Mouse (Mus musculus) T-helper 17 cell (primary cell): ENCODE results near the gene Ush2a.

ENCODE experiments used
- in situ Hi-C, 2 experiments: fragments of 300-600 bp; cut with MboI, MseI; formaldehyde crosslinking; loops; 1 replicate in 1 of 2; 2 replicates in 1 of 2; pipeline ENCODE4 v1.15.1; 2025; ENCODE audit warnings: high pct_unique_total_duplicates in 2 of 2

The Ush2a gene

GRCm38 (mm10) chr1:188660882-188661281 is 399.1 kb downstream of the Ush2a start:
- in situ Hi-C loops, result no loop called here

GRCm38 (mm10) chr1:188667460-188667859 is 405.6 kb downstream of the Ush2a start:
- in situ Hi-C loops, result no loop called here

- in situ Hi-C loops, result no loop called here
Observed at GRCm38 (mm10) chr1:188668513-188668912, 406.7 kb downstream of the Ush2a start.

GRCm38 (mm10) chr1:188672871-188673270 is 411.0 kb downstream of the Ush2a start:
- in situ Hi-C loops, result no loop called here

GRCm38 (mm10) chr1:188674640-188675510 is 413.1 kb downstream of the Ush2a start:
- in situ Hi-C loops, result no loop called here

- in situ Hi-C loops, result no loop called here
Observed at GRCm38 (mm10) chr1:188675511-188675863, 413.7 kb downstream of the Ush2a start.

GRCm38 (mm10) chr1:188678189-188678588 is 416.4 kb downstream of the Ush2a start:
- in situ Hi-C loops, result no loop called here

GRCm38 (mm10) chr1:188686362-188686761 is 424.5 kb downstream of the Ush2a start:
- in situ Hi-C loops, result no loop called here

GRCm38 (mm10) chr1:188696295-188696694 is 434.5 kb downstream of the Ush2a start:
- in situ Hi-C loops, result no loop called here

- in situ Hi-C loops, result no loop called here
Observed at GRCm38 (mm10) chr1:188708176-188708575, 446.4 kb downstream of the Ush2a start.

GRCm38 (mm10) chr1:188708694-188709093 is 446.9 kb downstream of the Ush2a start:
- in situ Hi-C loops, result no loop called here

- in situ Hi-C loops, result no loop called here
Observed at GRCm38 (mm10) chr1:188714131-188714530, 452.3 kb downstream of the Ush2a start.

GRCm38 (mm10) chr1:188714941-188715340 is 453.1 kb downstream of the Ush2a start:
- in situ Hi-C loops, result no loop called here

GRCm38 (mm10) chr1:188716886-188717285 is 455.1 kb downstream of the Ush2a start:
- in situ Hi-C loops, result no loop called here

- in situ Hi-C loops, result no loop called here
Observed at GRCm38 (mm10) chr1:188725122-188725995, 463.5 kb downstream of the Ush2a start.

GRCm38 (mm10) chr1:188726937-188727336 is 465.1 kb downstream of the Ush2a start:
- in situ Hi-C loops, result no loop called here

GRCm38 (mm10) chr1:188728625-188729024 is 466.8 kb downstream of the Ush2a start:
- in situ Hi-C loops, result no loop called here

- in situ Hi-C loops, result no loop called here
Observed at GRCm38 (mm10) chr1:188729179-188729578, 467.4 kb downstream of the Ush2a start.

GRCm38 (mm10) chr1:188734741-188735266 is 473.0 kb downstream of the Ush2a start:
- in situ Hi-C loops, result no loop called here

GRCm38 (mm10) chr1:188742971-188743370 is 481.1 kb downstream of the Ush2a start:
- in situ Hi-C loops, result no loop called here

- in situ Hi-C loops, result no loop called here
Observed at GRCm38 (mm10) chr1:188755031-188755430, 493.2 kb downstream of the Ush2a start.

- in situ Hi-C loops, result no loop called here
Observed at GRCm38 (mm10) chr1:188760515-188760914, 498.7 kb downstream of the Ush2a start.
